In genomic region chr5:139969151-139969948, GRCm38 (mm10) we compare ENCODE assay signal across 20 mouse cellular contexts.
DNase-seq lines count a peak whose midpoint lies in the region; ATAC-seq and TF ChIP-seq lines count a peak whose summit lies in the region.
"Had no signal": no experiment of that assay in that cellular context is flagged by ENCODE, and none has a peak within 500 bp of the region (broad histone marks: within the 10 kb centered on the region; RNA-seq: fewer than 3 reads in every experiment).

No protein-coding gene starts in this region.

- peak; percentile 45 for DNase-seq in hindbrain, postnatal 0 days (ENCODE audit: low spot score)
- DNase-seq in hindbrain, embryonic 11.5 days (ENCODE audit: low spot score) = no peak
- peak; percentile 52 for DNase-seq in midbrain, embryonic 14.5 days
- DNase-seq in midbrain, embryonic 10.5 days (ENCODE audit: low spot score) = no peak
- no peak for DNase-seq in MEL (ENCODE audit: low read depth, low spot score)
- DNase-seq in brain, embryonic 14.5 days (ENCODE audit: low read depth) = peak; percentile 42
- no peak for DNase-seq in cerebellum, adult 8-10 months
- DNase-seq: forebrain, postnatal 0 days; gastrocnemius, postnatal 14 days; spleen, adult 18-20 months had no signal

- no peak for ATAC-seq in hindbrain, postnatal 0 days
- no peak for ATAC-seq in hindbrain, embryonic 11.5 days (ENCODE audit: low FRiP score)
- no peak for ATAC-seq in midbrain, embryonic 14.5 days (ENCODE audit: low FRiP score, low TSS enrichment)
- ATAC-seq: CD4-positive, CD25-positive, alpha-beta regulatory T cell, adult 4 months; forebrain, postnatal 0 days; intestine, postnatal 0 days; liver, postnatal 0 days; midbrain, embryonic 13.5 days had no signal

- TF ChIP-seq RAD21 in MEL (IDR thresholded peaks at IDR 0.05; ENCODE audit: low read depth, low read length) = no peak

- H3K9ac ChIP-seq in hindbrain, postnatal 0 days (replicated peaks; ENCODE audit: low read length) = no peak overlapping the region
- H3K9ac ChIP-seq in hindbrain, embryonic 11.5 days (ENCODE audit: low read depth, low read length) = no peak overlapping the region
- no peak overlapping the region for H3K9ac ChIP-seq in midbrain, embryonic 14.5 days (replicated peaks; ENCODE audit: low read length)
- no peak overlapping the region for H3K9ac ChIP-seq in MEL (ENCODE audit: control insufficient read depth, low read depth, low read length, poor library complexity, severe bottlenecking)
- H3K9ac ChIP-seq: embryonic facial prominence, embryonic 15.5 days; forebrain, postnatal 0 days; kidney, embryonic 15.5 days; liver, postnatal 0 days; midbrain, embryonic 13.5 days; neural tube, embryonic 15.5 days had no signal

- H3K27me3 ChIP-seq in hindbrain, postnatal 0 days (ENCODE audit: insufficient read depth, low read length) = no peaks in the 10 kb centered on the region
- 0 out of 2 replicates have a peak, but pooled peaks cover 2% of the 10 kb centered on the region for H3K27me3 ChIP-seq in hindbrain, embryonic 11.5 days (ENCODE audit: control insufficient read depth, insufficient read depth, low read length)
- no peaks in the 10 kb centered on the region for H3K27me3 ChIP-seq in midbrain, embryonic 14.5 days (ENCODE audit: control insufficient read depth, insufficient read depth, low read length)
- peaks cover 24% of the 10 kb centered on the region for H3K27me3 ChIP-seq in midbrain, embryonic 10.5 days (ENCODE audit: low read depth, poor library complexity, severe bottlenecking)
- no peaks in the 10 kb centered on the region for H3K27me3 ChIP-seq in MEL (ENCODE audit: control insufficient read depth in 1 of 2, insufficient read depth in 2 of 2, low read length in 2 of 2)

- no peak for TF ChIP-seq POLR2A in MEL (IDR thresholded peaks at IDR 0.05; ENCODE audit: control insufficient read depth in 1 of 2, insufficient read depth in 1 of 2, low read depth in 1 of 2, low read length in 2 of 2, poor library complexity in 1 of 2)
- TF ChIP-seq POLR2A in brain, embryonic 14.5 days (IDR thresholded peaks at IDR 0.05; ENCODE audit: borderline replicate concordance, extremely low read depth, insufficient read depth, insufficient read length, poor library complexity, severe bottlenecking) = no peak

- no peaks in the 10 kb centered on the region for H3K79me2 ChIP-seq in MEL (ENCODE audit: control insufficient read depth, insufficient read depth, low read length, poor library complexity)

- H3K36me3 ChIP-seq in hindbrain, postnatal 0 days (ENCODE audit: insufficient read depth, low read length) = no peaks in the 10 kb centered on the region
- H3K36me3 ChIP-seq in hindbrain, embryonic 11.5 days (ENCODE audit: control insufficient read depth, insufficient read depth, low read length) = no peaks in the 10 kb centered on the region
- H3K36me3 ChIP-seq in midbrain, embryonic 14.5 days (ENCODE audit: control insufficient read depth, insufficient read depth, low read length) = no peaks in the 10 kb centered on the region
- H3K36me3 ChIP-seq in midbrain, embryonic 10.5 days = no peaks in the 10 kb centered on the region
- peaks cover 0 to 8% of the 10 kb centered on the region in 2 experiments; a peak in 2 of 4 replicates for H3K36me3 ChIP-seq in MEL (ENCODE audit: control insufficient read depth in 1 of 2, insufficient read depth in 2 of 2, low read length in 2 of 2)
- H3K36me3 ChIP-seq: embryonic facial prominence, embryonic 15.5 days; hindbrain, embryonic 10.5 days; kidney, embryonic 15.5 days; midbrain, embryonic 13.5 days had no signal

- TF ChIP-seq CTCF in hindbrain, postnatal 0 days (IDR thresholded peaks at IDR 0.05; ENCODE audit: low read depth) = no peak
- no peak for TF ChIP-seq CTCF in MEL (IDR thresholded peaks at IDR 0.05 in 2 of 3, conservative IDR thresholded peaks at IDR 0.05 in 1 of 3; ENCODE audit: control insufficient read depth in 1 of 3, insufficient read depth in 1 of 3, low read depth in 2 of 3, low read length in 3 of 3, poor library complexity in 1 of 3, severe bottlenecking in 1 of 3)
- TF ChIP-seq CTCF in brain, embryonic 14.5 days (IDR thresholded peaks at IDR 0.05; ENCODE audit: borderline replicate concordance, extremely low read depth, insufficient read depth, insufficient read length) = no peak

- H3K9me3 ChIP-seq in hindbrain, postnatal 0 days (ENCODE audit: low read length) = no peaks in the 10 kb centered on the region
- no peaks in the 10 kb centered on the region for H3K9me3 ChIP-seq in hindbrain, embryonic 11.5 days (ENCODE audit: control insufficient read depth, low read length)
- no peaks in the 10 kb centered on the region for H3K9me3 ChIP-seq in midbrain, embryonic 14.5 days (ENCODE audit: control insufficient read depth, low read length)
- no peaks in the 10 kb centered on the region for H3K9me3 ChIP-seq in midbrain, embryonic 10.5 days (replicated peaks)
- no peaks in the 10 kb centered on the region for H3K9me3 ChIP-seq in MEL (replicated peaks; ENCODE audit: insufficient read depth, low read length)
- H3K9me3 ChIP-seq: embryonic facial prominence, embryonic 15.5 days; hindbrain, embryonic 10.5 days; kidney, embryonic 15.5 days; midbrain, embryonic 13.5 days; neural tube, embryonic 15.5 days had no signal

- 73% methylated on average over 14 of the region's 14 CpGs for WGBS in hindbrain, postnatal 0 days
- 87% methylated on average over 14 of the region's 14 CpGs for WGBS in hindbrain, embryonic 11.5 days
- 60% methylated on average over 14 of the region's 14 CpGs for WGBS in midbrain, embryonic 14.5 days
- 79% methylated on average over 14 of the region's 14 CpGs for WGBS in midbrain, embryonic 10.5 days

- no peak overlapping the region for H3K27ac ChIP-seq in hindbrain, postnatal 0 days
- H3K27ac ChIP-seq in hindbrain, embryonic 11.5 days (ENCODE audit: low read depth, low read length) = no peak overlapping the region
- no peak overlapping the region for H3K27ac ChIP-seq in midbrain, embryonic 14.5 days (replicated peaks; ENCODE audit: low read depth, low read length)
- no peak overlapping the region for H3K27ac ChIP-seq in midbrain, embryonic 10.5 days (replicated peaks)
- peak overlapping the region; percentile 1; the same call in 1 of the 2 replicates for H3K27ac ChIP-seq in MEL (ENCODE audit: control insufficient read depth, low read depth, low read length)
- H3K27ac ChIP-seq: embryonic facial prominence, embryonic 15.5 days; kidney, embryonic 15.5 days; midbrain, embryonic 13.5 days; neural tube, embryonic 15.5 days had no signal

- no peak overlapping the region for H3K4me3 ChIP-seq in hindbrain, postnatal 0 days (ENCODE audit: low read length)
- no peak overlapping the region for H3K4me3 ChIP-seq in hindbrain, embryonic 11.5 days (ENCODE audit: low read depth, low read length)
- no peak overlapping the region for H3K4me3 ChIP-seq in midbrain, embryonic 14.5 days (replicated peaks; ENCODE audit: low read depth, low read length)
- no peak overlapping the region for H3K4me3 ChIP-seq in midbrain, embryonic 10.5 days
- H3K4me3 ChIP-seq in MEL (ENCODE audit: control insufficient read depth in 1 of 2, insufficient read depth in 1 of 2, low read depth in 2 of 2, low read length in 2 of 2) = no peak overlapping the region
- H3K4me3 ChIP-seq: embryonic facial prominence, embryonic 15.5 days; hindbrain, embryonic 10.5 days; kidney, embryonic 15.5 days; midbrain, embryonic 13.5 days; neural tube, embryonic 15.5 days had no signal

- 0 out of 2 replicates have a peak, but pooled peaks cover 5% of the 10 kb centered on the region for H3K4me1 ChIP-seq in hindbrain, postnatal 0 days (ENCODE audit: insufficient read depth, low read length)
- no peaks in the 10 kb centered on the region for H3K4me1 ChIP-seq in hindbrain, embryonic 11.5 days (replicated peaks; ENCODE audit: control insufficient read depth, insufficient read depth, low read length)
- H3K4me1 ChIP-seq in midbrain, embryonic 14.5 days (ENCODE audit: control insufficient read depth, insufficient read depth, low read length) = no peaks in the 10 kb centered on the region
- H3K4me1 ChIP-seq in midbrain, embryonic 10.5 days = 0 out of 2 replicates have a peak, but pooled peaks cover 4% of the 10 kb centered on the region
- peaks cover 8 to 17% of the 10 kb centered on the region in 2 experiments; a peak in 3 of 4 replicates for H3K4me1 ChIP-seq in MEL (ENCODE audit: control insufficient read depth in 1 of 2, insufficient read depth in 2 of 2, low read length in 2 of 2)

- no peak for TF ChIP-seq EP300 in MEL (IDR thresholded peaks at IDR 0.05; ENCODE audit: low read depth in 1 of 2, low read length in 2 of 2)

- no peak overlapping the region for H3K4me2 ChIP-seq in hindbrain, postnatal 0 days (ENCODE audit: low read depth, low read length)
- H3K4me2 ChIP-seq in hindbrain, embryonic 11.5 days (replicated peaks; ENCODE audit: low read depth, low read length) = no peak overlapping the region
- H3K4me2 ChIP-seq in midbrain, embryonic 14.5 days (ENCODE audit: low read length) = no peak overlapping the region
- H3K4me2 ChIP-seq: embryonic facial prominence, embryonic 15.5 days; heart, embryonic 11.5 days; kidney, embryonic 15.5 days; liver, embryonic 11.5 days; midbrain, embryonic 13.5 days; neural tube, embryonic 15.5 days had no signal

TF ChIP-seq in MEL, 35 proteins besides CTCF, POLR2A, EP300 and RAD21:
- no peak for TF ChIP-seq SIN3A (IDR thresholded peaks at IDR 0.05; ENCODE audit: low read length)
- TF ChIP-seq MXI1 (IDR thresholded peaks at IDR 0.05; ENCODE audit: low read depth, low read length) = no peak
- TF ChIP-seq ZMIZ1 (IDR thresholded peaks at IDR 0.05; ENCODE audit: low read depth, low read length) = no peak
- no peak for TF ChIP-seq TBP (IDR thresholded peaks at IDR 0.05; ENCODE audit: low read depth, low read length)
- TF ChIP-seq JUND (IDR thresholded peaks at IDR 0.05; ENCODE audit: low read depth, low read length) = no peak
- no peak for TF ChIP-seq ZC3H11A (IDR thresholded peaks at IDR 0.05; ENCODE audit: low read depth, low read length)

Comparison
In these comparisons a context has a peak if more than half of its experiments do, and no peak if none do; other contexts are left out.
1. DNase-seq: peak in hindbrain, postnatal 0 days (single experiment), midbrain, embryonic 14.5 days (single experiment) and brain, embryonic 14.5 days (single experiment); none in hindbrain, embryonic 11.5 days (single experiment), midbrain, embryonic 10.5 days (single experiment), MEL (single experiment) and cerebellum, adult 8-10 months (single experiment).